Mouse (Mus musculus) testis, adult 2 months (tissue): ENCODE data around the gene Muc2.

Source experiments
- CTCF ChIP-seq: fragments of 200-500 bp; IDR thresholded peaks from 2 replicates; pipeline ENCODE4 v1.5.1; 2012; ENCODE audit warnings: low read depth, mild to moderate bottlenecking, inconsistent platforms, low read length, moderate library complexity; ENCODE audit not compliant: control insufficient read depth, insufficient read depth, insufficient replicate concordance
- POLR2A ChIP-seq: fragments of 200-500 bp; IDR thresholded peaks from 2 replicates; pipeline ENCODE4 v1.6.1; 2012; ENCODE audit warnings: low read depth, mild to moderate bottlenecking, inconsistent platforms, low read length, moderate library complexity; ENCODE audit not compliant: control insufficient read depth

GRCm38 (mm10) chr7:141699556-141700220 is 9.5 kb downstream of the Muc2 start:
- TF ChIP-seq POLR2A (no peak), CTCF (no peak)
